Mouse (Mus musculus): Measurements from ENCODE around the gene Bdh1.
"Not testable (repeated sequence)": the region's sequence is repeated elsewhere in the genome, so short reads cannot be mapped to it uniquely, and the experiment has no call there.

The Bdh1 gene

DNA sequence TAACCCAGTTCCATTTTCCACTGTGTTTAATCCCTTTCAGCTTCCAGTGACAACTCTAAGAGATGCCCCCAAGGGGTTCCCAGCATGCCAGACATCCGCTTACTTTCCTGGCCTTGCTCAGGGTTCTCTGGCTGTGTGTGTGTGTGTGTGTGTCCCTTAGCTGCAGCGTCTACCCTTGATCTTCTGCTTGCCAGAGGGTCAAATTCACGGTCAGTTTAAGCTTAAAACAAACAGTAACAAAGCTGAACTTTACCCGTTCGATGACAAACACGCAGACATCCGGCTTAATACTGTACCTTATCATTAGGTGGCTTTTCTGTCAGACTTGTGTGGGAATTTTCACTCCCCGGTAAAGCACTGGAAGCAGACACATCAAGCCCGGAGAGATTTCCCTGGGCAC is at the start of gene Bdh1:
TSS of gene Bdh1 (plus strand) at position 281 of the 400 bp plus-strand sequence.
- DNase-seq (ENCODE audit: low spot score): no peak

DNA sequence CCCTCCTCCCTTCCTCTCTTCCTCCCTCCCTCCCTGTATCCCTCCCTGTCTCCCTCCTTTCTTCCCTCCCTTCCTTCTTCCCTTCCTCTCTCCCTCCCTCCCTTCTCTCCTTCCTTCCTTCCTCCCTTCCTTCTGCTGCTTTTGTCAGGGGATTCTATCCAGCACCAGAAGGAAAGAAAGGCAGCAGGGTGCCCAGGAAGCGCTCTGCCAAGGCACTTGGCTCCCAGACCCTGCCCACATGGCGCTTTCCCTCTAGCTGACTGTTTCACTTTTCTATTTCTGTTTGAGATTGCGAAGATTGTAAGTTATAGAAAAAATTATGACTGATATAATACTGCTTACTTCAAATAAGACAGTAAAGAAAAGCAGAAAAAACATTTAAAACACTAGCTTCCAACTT is 49.8 kb upstream of the Bdh1 start:
- DNase-seq (ENCODE audit: low spot score): not testable (repeated sequence)

DNA sequence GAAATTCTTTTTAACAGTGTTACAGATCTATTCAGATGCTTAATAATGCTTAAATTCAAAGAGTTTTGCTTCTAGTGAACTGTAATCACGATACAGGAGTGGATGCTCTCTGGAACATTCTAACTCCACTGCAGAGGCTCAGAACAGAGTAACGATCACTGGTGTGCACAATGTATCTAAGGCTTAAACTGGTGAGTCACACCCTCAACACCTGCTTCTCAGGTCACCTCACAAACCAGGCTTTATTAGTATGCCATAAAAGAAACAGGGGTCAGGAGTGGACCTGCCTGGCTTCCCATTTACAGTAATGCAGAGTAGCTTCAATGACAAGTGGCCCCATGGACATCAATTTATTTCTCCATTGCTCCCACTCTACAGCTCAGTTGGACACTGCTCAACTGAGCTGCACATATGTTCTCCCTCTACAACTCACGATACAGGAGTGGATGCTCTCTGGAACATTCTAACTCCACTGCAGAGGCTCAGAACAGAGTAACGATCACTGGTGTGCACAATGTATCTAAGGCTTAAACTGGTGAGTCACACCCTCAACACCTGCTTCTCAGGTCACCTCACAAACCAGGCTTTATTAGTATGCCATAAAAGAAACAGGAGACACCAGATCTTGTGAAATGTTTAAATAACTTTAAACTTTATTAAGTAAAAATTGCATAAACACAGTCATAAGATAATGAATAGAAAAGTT is 46.0 kb upstream of the Bdh1 start:
- DNase-seq (ENCODE audit: low spot score): not testable (repeated sequence)

GRCm38 (mm10) chr16:31388269-31388668 is 33.8 kb upstream of the Bdh1 start:
- not testable (repeated sequence) for DNase-seq (ENCODE audit: low spot score)

DNA sequence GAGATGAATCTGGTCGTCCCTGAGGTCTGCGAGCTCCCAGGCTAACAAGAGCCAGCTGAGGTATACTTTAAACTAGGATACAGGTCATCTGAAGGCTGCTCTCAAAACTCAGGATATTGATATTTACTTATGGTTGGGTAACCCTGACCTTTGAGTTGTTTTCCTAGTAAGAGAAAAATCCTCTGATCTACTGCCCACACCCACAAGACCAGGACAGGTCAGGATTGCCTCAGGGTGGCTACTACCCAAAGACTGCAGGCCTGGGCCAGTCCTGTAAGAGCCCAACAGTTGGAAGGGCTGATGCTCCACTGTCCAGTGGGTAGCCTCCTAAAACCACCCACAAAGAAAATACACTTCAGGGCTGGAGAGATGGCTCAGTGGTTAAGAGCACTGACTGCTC is 22.8 kb upstream of the Bdh1 start:
- DNase-seq (ENCODE audit: low spot score): no peak

GRCm38 (mm10) chr16:31400908-31401692 is 21.0 kb upstream of the Bdh1 start:
- DNase-seq (ENCODE audit: low spot score): no peak

DNA sequence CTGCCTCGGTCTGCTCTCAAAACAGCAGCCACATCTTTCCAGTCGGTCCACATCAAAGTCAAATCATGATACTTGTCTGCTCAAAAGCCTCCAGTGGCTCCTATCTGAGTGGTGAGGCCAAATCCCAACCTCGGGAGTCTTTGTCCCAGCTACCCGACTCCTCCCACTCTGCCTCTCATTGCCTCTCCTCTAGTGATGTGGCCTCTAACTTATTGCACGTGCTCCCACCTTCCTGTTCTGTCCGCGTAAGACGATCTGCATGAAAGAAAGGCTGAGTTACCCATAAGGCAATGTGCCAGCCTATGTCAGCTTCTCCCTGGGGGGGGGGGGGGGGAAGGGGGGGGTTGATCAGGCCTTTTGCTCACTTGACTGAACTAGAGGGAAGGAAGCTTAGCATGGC is 20.0 kb upstream of the Bdh1 start:
- DNase-seq (ENCODE audit: low spot score): no peak

- DNase-seq (ENCODE audit: low spot score): no peak
These were observed 18.1 kb upstream of the Bdh1 start for GRCm38 (mm10) chr16:31403971-31404370.

- DNase-seq (ENCODE audit: low spot score): no peak
These were observed 17.0 kb upstream of the Bdh1 start for GRCm38 (mm10) chr16:31405040-31405439.

- no peak for DNase-seq (ENCODE audit: low spot score)
These were observed 14.2 kb upstream of the Bdh1 start for GRCm38 (mm10) chr16:31407872-31408271.

DNA sequence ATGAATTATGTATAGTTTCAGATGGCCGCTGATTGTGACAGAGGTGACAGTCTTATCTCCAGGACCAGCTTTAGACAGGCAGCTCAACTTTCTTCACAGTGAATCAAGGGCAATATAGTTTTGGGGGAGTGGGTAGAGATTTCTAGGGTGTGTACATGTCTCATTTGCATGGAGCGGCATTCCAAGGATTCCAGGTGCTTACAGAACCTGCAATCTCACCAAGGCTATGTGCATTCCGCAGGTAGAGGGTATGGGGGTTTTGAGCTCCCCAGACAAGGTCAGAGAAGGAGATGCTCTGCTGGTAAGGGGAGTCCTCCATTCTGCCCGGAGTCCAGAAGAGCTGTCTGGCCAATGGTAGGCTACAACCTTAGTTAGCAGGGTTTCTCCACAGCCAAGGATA is 11.1 kb upstream of the Bdh1 start:
- no peak for DNase-seq (ENCODE audit: low spot score)

DNA sequence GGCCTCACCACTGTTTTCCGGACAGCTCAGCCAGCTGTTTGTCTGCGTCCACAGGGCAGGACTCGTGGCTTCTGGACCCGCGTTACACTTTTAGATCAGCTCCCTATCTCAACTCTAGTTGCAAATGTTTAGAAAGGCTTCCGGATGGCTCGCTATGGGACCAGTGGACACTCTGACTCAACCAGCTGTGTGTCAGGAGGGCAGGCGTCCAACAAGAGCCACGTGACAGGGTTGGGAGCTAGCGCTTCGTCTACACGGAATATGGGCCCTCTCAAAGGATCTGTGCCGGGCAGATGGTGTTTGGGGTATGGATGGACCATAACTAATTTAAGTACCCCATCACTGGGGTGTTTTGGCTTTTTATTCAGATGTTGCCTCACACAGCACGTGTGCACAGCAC is 9.8 kb upstream of the Bdh1 start:
- no peak for DNase-seq (ENCODE audit: low spot score)

DNA sequence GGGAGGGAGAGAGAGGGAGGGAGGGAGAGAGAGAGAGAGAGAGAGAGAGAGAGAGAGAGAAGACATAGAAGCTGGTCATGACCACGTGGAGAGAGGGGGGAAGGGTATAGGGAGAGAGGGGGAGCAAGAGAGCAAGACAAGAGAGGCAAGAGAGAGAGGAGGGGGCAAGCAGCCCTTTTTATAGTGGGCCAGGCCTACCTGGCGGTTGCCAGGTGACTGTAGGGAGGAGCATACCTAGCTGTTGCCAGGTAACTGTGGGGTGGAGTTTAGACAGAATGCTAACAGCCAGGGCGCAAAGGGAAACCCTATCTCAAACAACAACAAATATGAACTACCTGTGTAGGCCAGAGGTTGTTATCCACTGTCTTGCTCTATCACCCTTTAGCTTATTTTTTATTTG is 8.3 kb upstream of the Bdh1 start:
- no peak for DNase-seq (ENCODE audit: low spot score)

DNA sequence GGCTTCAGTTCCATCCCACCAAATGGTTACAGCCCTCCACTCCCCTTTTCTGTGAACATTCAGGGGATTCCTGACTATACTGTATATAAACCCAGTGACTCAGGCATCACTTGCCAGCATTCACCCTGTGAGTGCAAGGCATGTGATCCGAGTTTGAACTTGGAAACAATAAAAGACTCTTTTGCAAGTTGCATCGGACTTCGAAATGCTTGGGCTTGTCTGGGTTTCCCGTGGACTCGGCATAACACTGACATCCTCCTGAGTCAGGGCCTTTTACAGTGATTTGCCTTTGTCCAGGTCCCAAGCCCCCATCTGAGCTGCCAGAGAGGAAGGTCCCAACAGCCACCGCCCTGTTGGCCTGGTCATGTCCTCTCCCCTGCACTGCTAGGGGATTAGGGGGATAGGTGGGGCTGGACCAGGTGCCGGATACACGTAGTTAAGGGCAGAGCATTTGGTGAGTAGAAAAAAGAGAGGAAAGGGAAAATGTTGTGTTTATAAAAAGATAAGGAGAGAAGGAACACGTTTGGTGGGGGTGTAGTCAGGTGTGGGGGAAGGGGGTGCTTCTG is 6.1 kb upstream of the Bdh1 start:
- no peak for DNase-seq (ENCODE audit: low spot score)

DNA sequence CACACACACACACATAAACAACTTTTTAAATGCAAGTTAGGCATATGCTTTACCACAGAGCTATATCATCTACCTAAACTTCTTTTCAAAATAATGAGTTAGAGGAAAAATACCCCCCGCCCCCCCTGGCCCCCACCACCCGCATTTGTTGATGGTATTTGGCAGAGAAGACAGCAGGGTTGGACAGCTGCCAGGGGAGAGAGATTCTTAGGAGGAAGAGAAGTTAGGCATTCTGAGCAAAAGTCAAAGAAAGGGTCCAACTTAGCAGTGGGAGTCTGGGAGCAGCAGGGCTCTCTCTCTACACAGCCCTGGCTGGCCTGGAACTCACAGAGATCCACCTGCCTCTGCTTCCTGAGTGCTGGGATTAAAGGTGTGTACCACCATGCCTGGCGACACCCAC is 3.4 kb upstream of the Bdh1 start:
- DNase-seq (ENCODE audit: low spot score): no peak

DNA sequence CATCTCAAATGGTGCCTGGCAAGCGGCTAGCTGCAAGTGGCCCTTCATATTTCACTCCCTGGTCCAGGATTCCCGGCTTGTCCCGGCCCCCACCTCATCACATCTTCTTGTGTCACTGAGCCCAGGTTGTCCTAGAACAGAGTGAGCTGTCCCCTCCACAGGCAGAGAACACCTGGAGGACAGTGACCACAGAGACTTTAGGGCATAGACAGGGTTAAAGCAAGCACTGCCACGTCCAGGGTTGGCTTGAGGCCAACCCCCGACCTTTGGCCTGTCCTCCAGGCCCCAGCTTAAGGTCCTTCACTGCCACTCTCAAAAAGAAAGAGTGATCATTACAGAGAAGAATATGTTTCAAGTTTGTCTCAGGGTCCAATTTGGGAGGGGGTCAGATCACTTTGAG is 2.6 kb upstream of the Bdh1 start:
- no peak for DNase-seq (ENCODE audit: low spot score)

DNA sequence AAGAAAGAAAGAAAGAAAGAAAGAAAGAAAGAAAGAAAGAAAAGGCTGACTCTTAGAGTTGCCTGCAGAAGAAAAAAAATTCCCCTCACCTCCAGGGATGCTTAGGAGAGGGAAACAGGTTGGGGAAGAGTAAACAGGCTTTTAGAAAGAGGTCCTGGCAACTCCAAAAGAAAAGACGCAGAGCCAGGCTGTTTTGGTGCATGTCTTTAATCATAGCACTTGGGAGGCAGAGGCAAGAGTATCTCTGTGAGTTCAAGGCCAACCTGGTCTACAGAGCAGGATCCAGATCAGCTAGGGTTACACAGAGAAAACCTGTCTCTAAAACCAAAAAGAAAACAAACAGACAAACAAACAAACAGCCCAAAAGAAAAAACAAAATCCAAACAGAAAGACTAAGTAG is 642 bp downstream of the Bdh1 start:
- DNase-seq (ENCODE audit: low spot score): no peak

GRCm38 (mm10) chr16:31423368-31423767 is 1.3 kb downstream of the Bdh1 start:
- DNase-seq (ENCODE audit: low spot score): no peak

GRCm38 (mm10) chr16:31424416-31425187 is 2.5 kb downstream of the Bdh1 start:
- DNase-seq (ENCODE audit: low spot score): no peak

DNA sequence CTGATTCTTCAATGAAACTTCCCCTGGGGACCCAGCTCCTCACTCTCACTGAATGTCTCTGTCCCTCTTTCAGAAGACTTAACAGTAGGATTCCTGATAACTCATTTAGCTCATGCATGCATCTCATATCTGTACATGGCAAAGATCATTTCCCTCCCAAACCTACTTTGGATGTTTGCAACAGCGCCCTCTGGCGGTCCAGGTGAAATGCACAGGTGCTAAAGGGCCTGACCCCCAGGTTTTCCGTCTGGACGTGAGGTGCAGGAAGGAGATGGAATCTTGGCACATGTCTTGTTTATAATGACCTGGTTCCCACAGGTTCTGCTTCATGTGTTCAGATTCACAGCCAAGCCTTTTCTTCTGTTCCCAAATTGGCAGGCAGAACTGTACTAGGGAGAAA is 3.4 kb downstream of the Bdh1 start:
- DNase-seq (ENCODE audit: low spot score): no peak

DNA sequence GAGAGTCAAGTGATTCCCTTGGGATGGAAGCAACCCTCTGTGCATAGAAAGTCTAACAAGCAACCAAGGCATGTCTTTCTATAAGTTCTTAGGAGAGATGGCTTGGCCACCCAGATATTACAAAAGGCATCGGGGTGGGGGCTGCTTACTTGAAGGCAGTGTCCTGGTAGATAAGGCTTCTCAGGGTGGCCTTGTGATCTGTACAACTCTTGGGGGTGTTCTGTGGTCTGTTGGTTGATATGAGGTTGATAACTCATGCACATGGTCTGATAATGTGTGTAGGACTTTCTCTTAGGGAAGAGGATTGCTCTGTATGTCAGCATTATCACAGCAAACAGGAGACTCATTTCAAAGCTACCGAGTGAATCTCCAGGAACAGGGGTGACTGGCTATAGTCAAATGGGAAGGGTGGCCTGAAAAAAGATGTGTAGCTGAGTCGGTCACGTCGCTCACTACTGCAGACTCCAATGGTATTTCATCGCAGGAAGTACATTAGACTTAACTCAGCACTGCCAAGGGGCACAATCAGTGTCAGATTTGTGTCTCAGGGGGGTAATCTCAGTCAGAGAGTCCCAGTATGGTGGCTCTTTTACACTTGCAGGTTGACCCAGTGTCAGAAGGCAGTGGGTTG is 4.5 kb downstream of the Bdh1 start:
- no peak for DNase-seq (ENCODE audit: low spot score)

DNA sequence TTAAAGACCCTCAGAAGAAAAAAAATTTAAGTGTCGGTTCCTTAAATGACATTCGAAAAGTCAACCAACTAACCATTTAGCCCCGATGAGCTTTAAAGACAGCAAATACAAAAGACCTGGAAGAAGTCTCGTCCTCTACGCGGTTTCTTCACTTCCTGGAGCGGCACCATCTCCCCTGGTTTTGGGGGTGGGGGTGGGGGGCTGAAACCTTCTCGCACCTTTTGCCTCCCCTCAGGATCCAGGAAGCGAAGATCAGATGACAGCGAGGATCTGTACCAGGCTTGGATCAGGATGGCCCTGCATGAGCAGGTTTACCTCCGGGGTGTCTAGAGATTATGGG is 6.2 kb downstream of the Bdh1 start:
- DNase-seq (ENCODE audit: low spot score): no peak

Measured in ovary, adult 18-20 months (tissue).